ENCODE assay signal across 27 mouse cellular contexts in genomic region chr11:116453889-116454288, GRCm38 (mm10). TPM values are rescaled to one million over a fixed set of nuclear protein-coding genes. Genes with fewer than 3 reads are reported as not detected.
"Had no signal": no experiment of that assay in that cellular context is flagged by ENCODE, and none has a peak within 500 bp of the region (broad histone marks: within the 10 kb centered on the region; RNA-seq: fewer than 3 reads in every experiment).

No protein-coding gene starts in this region.

- H3K4me3 ChIP-seq: gastrocnemius, adult 2 months; heart, embryonic 10.5 days; heart, embryonic 12.5 days; hindbrain, embryonic 10.5 days; hindbrain, embryonic 12.5 days; kidney, embryonic 15.5 days; limb, embryonic 13.5 days; limb, embryonic 15.5 days had no signal

- ATAC-seq: forebrain, postnatal 0 days; hindbrain, embryonic 16.5 days; intestine, embryonic 16.5 days had no signal

- H3K36me3 ChIP-seq: heart, embryonic 10.5 days; heart, embryonic 12.5 days; hindbrain, embryonic 10.5 days; hindbrain, embryonic 12.5 days; kidney, embryonic 15.5 days; limb, embryonic 13.5 days; limb, embryonic 15.5 days had no signal

- H3K27me3 ChIP-seq: kidney, embryonic 15.5 days; limb, embryonic 13.5 days; limb, embryonic 15.5 days had no signal

- H3K27ac ChIP-seq: gastrocnemius, adult 2 months; heart, embryonic 10.5 days; hindbrain, embryonic 10.5 days; hindbrain, embryonic 12.5 days; hindbrain, embryonic 14.5 days; kidney, embryonic 15.5 days; kidney, postnatal 0 days; limb, embryonic 13.5 days; limb, embryonic 15.5 days had no signal

- DNase-seq: forebrain, postnatal 0 days; gastrocnemius, adult 2 months; gastrocnemius, postnatal 10 days; gastrocnemius, postnatal 25 days; heart, adult 18-20 months; heart, postnatal 10 days; heart, postnatal 4 days; kidney, adult 11 months; kidney, adult 2 months; kidney, adult 9 months; kidney, postnatal 14 days; kidney, postnatal 36 days; layer of hippocampus, adult 9-11 months; layer of hippocampus, postnatal 36 days; left cerebral cortex, postnatal 4 days had no signal

- H3K9ac ChIP-seq: forebrain, postnatal 0 days; heart, embryonic 12.5 days; hindbrain, embryonic 12.5 days; hindbrain, embryonic 14.5 days; kidney, embryonic 15.5 days; limb, embryonic 13.5 days; limb, embryonic 15.5 days had no signal

- H3K9me3 ChIP-seq: heart, embryonic 10.5 days; hindbrain, embryonic 12.5 days; kidney, embryonic 15.5 days; limb, embryonic 15.5 days had no signal

- H3K4me2 ChIP-seq: heart, embryonic 12.5 days; hindbrain, embryonic 12.5 days; hindbrain, embryonic 14.5 days; kidney, embryonic 15.5 days; limb, embryonic 13.5 days; limb, embryonic 15.5 days had no signal

- H3K4me1 ChIP-seq: heart, embryonic 10.5 days; heart, embryonic 12.5 days; hindbrain, embryonic 12.5 days; kidney, embryonic 15.5 days; limb, embryonic 15.5 days had no signal

RNA-seq across cellular contexts. Expression of gene Qrich2, which starts 12.2 kb away (rescaled TPM):
- polyA plus RNA-seq: forebrain, postnatal 0 days; heart, embryonic 12.5 days; heart, embryonic 14.5 days; hindbrain, embryonic 14.5 days had no signal
